Mouse (Mus musculus) stomach, postnatal 0 days (tissue): ENCODE measurements around the gene Anp32a. TPM values are rescaled to one million over a fixed set of nuclear protein-coding genes. Genes with fewer than 3 reads are reported as not detected.

Experiments
- ATAC-seq: fragments of 200-750 bp; cut with Nextera tagmentation; 2 replicates; pipeline ENCODE4 v1.8.0; 2017; ENCODE audit not compliant: low FRiP score, low TSS enrichment
- DNase-seq: peaks from one replicate; pipeline ENCODE4 v3.0.0-alpha.2; 2016; ENCODE audit warnings: low spot score
- H3K27ac ChIP-seq: fragments of 300-500 bp; sonication (generic); replicated peaks from 2 replicates; pipeline ENCODE4 v1.5.1; 2014; ENCODE audit warnings: mild to moderate bottlenecking, control low read depth
- H3K27me3 ChIP-seq: fragments of 300-500 bp; sonication (generic); 2 replicates; pipeline ENCODE4 v1.6.1; 2014; ENCODE audit warnings: low read length; ENCODE audit not compliant: control insufficient read depth, insufficient read depth
- H3K36me3 ChIP-seq: fragments of 300-500 bp; sonication (generic); 2 replicates; pipeline ENCODE4 v1.6.1; 2014; ENCODE audit warnings: low read length, mixed read lengths; ENCODE audit not compliant: control insufficient read depth, insufficient read depth
- H3K4me1 ChIP-seq: fragments of 300-500 bp; sonication (generic); replicated peaks from 2 replicates; pipeline ENCODE4 v1.6.1; 2014; ENCODE audit warnings: antibody characterized with exemption; ENCODE audit not compliant: control insufficient read depth, insufficient read depth
- H3K4me2 ChIP-seq: fragments of 300-500 bp; sonication (generic); replicated peaks from 2 replicates; pipeline ENCODE4 v1.6.1; 2014; ENCODE audit warnings: low read depth, mild to moderate bottlenecking, control low read depth, moderate library complexity
- H3K4me3 ChIP-seq: fragments of 300-500 bp; sonication (generic); 2 replicates; pipeline ENCODE4 v1.5.1; 2014; ENCODE audit warnings: low read depth, low read length, control low read depth
- H3K9ac ChIP-seq: fragments of 300-500 bp; sonication (generic); 2 replicates; pipeline ENCODE4 v1.6.1; 2014; ENCODE audit warnings: mild to moderate bottlenecking, low read length, control low read depth, mixed read lengths
- H3K9me3 ChIP-seq: fragments of 300-500 bp; sonication (generic); 2 replicates; pipeline ENCODE4 v1.6.1; 2016; ENCODE audit warnings: low read length; ENCODE audit not compliant: control insufficient read depth
- CTCF ChIP-seq: IDR thresholded peaks from 2 replicates; pipeline ENCODE4 v1.5.1; 2016; ENCODE audit warnings: antibody characterized with exemption, low read depth, mild to moderate bottlenecking, moderate library complexity
- EP300 ChIP-seq: optimal IDR thresholded peaks from 2 replicates; pipeline ENCODE3; 2016; ENCODE audit warnings: antibody characterized with exemption
- WGBS: fragments of 180-500 bp; shearing (Covaris S2); extraction: QIAGEN DNeasy Blood & Tissue Kit; methylation state at CpG from one replicate; pipeline ENCODE4 v1.1.7; 2014; 5-methylcytosine and 5-hydroxymethylcytosine counted together
- polyA plus RNA-seq: library from polyadenylated mRNA; unstranded; fragments of >200 nt; fragmentation: Nextera tagmentation; extraction: Ambion mirVana; gene quantifications from 2 replicates; pipeline ENCODE4 v1.2.1, GENCODE M21; 2015

The Anp32a gene
- polyA plus RNA-seq, 1 experiment from 2014 or later, result 89.9 TPM

DNA sequence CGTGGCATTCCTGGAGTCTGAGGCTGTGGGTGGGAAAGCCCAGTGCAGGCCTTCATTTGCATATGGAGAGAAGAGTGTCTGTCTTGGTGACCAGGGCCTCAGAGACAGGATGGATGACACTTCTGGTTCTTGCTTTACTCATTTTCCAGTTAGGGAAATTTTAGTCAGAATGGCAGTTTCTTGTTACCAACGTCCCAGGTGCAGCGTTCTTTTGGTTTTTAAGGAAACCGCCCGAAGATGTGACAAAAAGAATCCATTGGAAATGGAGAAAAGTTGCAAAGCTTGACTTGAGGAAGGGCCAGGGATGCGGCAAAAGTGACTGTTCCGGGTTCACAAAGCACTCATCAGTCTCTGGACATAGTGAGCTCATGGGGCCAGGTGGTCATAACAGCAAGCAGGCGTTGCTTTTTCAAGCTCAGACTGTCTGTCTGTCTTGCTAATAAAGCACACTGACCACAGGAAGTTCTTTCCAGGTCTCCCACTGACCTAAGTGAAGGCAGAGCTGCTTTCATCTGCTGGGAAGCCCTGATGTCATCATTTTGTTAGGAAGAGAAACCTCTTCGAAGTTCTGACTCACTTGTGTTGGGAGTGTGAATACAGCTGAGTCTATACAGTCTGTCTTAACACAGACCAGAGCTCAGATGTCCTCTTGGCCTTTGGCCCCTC, 31.6 kb downstream of the Anp32a start:
- ATAC-seq (peak; percentile 31), DNase-seq (no peak)
- Histone ChIP-seq H3K4me2 (no peak overlapping the region), H3K27ac (peak overlapping the region; percentile 82), H3K4me3 (no peak overlapping the region), H3K9ac (no peak overlapping the region), H3K36me3 (peaks cover 6% of the 10 kb centered on the region), H3K9me3 (no peaks in the 10 kb centered on the region), H3K4me1 (no peaks in the 10 kb centered on the region; the same call in 1 of the 2 replicates), H3K27me3 (no peaks in the 10 kb centered on the region)
- no peak for TF ChIP-seq CTCF
- no peak for TF ChIP-seq EP300
- 75% methylated on average over 9 of the region's 9 CpGs for WGBS

- 54% methylated on average over 18 of the region's 18 CpGs for WGBS
- H3K27ac ChIP-seq, result peak overlapping the region; percentile 82
- no peaks in the 10 kb centered on the region for H3K27me3 ChIP-seq
- TF ChIP-seq EP300, result no peak
- peak; percentile 88 for TF ChIP-seq CTCF
- H3K4me3 ChIP-seq, result no peak overlapping the region
- H3K36me3 ChIP-seq, result peaks cover 8% of the 10 kb centered on the region
- H3K4me1 ChIP-seq, result no peaks in the 10 kb centered on the region; the same call in 1 of the 2 replicates
- DNase-seq (peak; percentile 73), ATAC-seq (peak; percentile 40)
- no peak overlapping the region for H3K9ac ChIP-seq
- H3K4me2 ChIP-seq, result peak overlapping the region; percentile 8; the same call in 1 of the 2 replicates
- H3K9me3 ChIP-seq, result no peaks in the 10 kb centered on the region
Measured at GRCm38 (mm10) chr9:62373222-62374123, 32.4 kb downstream of the Anp32a start.

DNA sequence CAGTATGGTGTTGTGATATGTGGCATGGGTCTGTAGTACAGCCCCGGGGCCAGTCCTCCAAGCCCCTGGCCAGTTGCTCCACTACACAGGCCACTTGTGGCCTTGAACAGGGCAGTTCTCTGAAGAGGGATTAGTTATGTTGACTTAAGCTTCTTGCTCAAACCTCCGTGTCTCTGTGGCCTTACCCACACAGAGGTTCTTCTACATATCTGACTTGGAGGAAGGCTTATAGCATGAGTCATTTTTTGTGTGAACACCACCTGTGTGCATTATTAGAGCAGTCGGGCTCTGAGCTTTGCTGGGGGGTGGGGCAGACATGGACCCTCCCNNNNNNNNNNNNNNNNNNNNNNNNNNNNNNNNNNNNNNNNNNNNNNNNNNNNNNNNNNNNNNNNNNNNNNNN, 33.2 kb downstream of the Anp32a start:
- no peaks in the 10 kb centered on the region for H3K9me3 ChIP-seq
- WGBS, result 39% methylated on average over 3 of the region's 3 CpGs
- H3K27me3 ChIP-seq, result no peaks in the 10 kb centered on the region
- no peak overlapping the region for H3K4me3 ChIP-seq
- DNase-seq (peak; percentile 52), ATAC-seq (peak; percentile 83)
- H3K9ac ChIP-seq, result no peak overlapping the region
- H3K36me3 ChIP-seq, result peaks cover 8% of the 10 kb centered on the region
- H3K4me2 ChIP-seq, result peak overlapping the region; percentile 19; the same call in 1 of the 2 replicates
- peak overlapping the region; percentile 82 for H3K27ac ChIP-seq
- H3K4me1 ChIP-seq, result no peaks in the 10 kb centered on the region; the same call in 1 of the 2 replicates
- no peak for TF ChIP-seq EP300
- no peak for TF ChIP-seq CTCF

GRCm38 (mm10) chr9:62377897-62378296, 36.8 kb downstream of the Anp32a start:
- Histone ChIP-seq H3K9me3 (no peaks in the 10 kb centered on the region), H3K4me3 (no peak overlapping the region), H3K9ac (no peak overlapping the region), H3K27ac (no peak overlapping the region), H3K27me3 (no peaks in the 10 kb centered on the region), H3K36me3 (peaks cover 8% of the 10 kb centered on the region), H3K4me1 (no peaks in the 10 kb centered on the region), H3K4me2 (no peak overlapping the region)
- ATAC-seq (no peak), DNase-seq (no peak)
- WGBS, result 84% methylated on average over 10 of the region's 10 CpGs
- TF ChIP-seq CTCF (no peak), EP300 (no peak)

- WGBS, result 55% methylated on average over 5 of the region's 5 CpGs
- Histone ChIP-seq H3K9me3 (no peaks in the 10 kb centered on the region), H3K4me3 (no peak overlapping the region), H3K27me3 (no peaks in the 10 kb centered on the region), H3K4me1 (no peaks in the 10 kb centered on the region), H3K36me3 (peaks cover 7% of the 10 kb centered on the region), H3K27ac (no peak overlapping the region), H3K4me2 (no peak overlapping the region), H3K9ac (no peak overlapping the region)
- TF ChIP-seq CTCF (no peak), EP300 (no peak)
- no peak for ATAC-seq
- no peak for DNase-seq
Measured at GRCm38 (mm10) chr9:62380351-62380750, 39.3 kb downstream of the Anp32a start.
